Mouse (Mus musculus) cerebellum, adult 9-10 months (tissue): ENCODE results near the gene Eif4g3.

Source experiments
- DNase-seq: peaks from one replicate; pipeline ENCODE4 v3.0.0; 2022

The Eif4g3 gene

DNA sequence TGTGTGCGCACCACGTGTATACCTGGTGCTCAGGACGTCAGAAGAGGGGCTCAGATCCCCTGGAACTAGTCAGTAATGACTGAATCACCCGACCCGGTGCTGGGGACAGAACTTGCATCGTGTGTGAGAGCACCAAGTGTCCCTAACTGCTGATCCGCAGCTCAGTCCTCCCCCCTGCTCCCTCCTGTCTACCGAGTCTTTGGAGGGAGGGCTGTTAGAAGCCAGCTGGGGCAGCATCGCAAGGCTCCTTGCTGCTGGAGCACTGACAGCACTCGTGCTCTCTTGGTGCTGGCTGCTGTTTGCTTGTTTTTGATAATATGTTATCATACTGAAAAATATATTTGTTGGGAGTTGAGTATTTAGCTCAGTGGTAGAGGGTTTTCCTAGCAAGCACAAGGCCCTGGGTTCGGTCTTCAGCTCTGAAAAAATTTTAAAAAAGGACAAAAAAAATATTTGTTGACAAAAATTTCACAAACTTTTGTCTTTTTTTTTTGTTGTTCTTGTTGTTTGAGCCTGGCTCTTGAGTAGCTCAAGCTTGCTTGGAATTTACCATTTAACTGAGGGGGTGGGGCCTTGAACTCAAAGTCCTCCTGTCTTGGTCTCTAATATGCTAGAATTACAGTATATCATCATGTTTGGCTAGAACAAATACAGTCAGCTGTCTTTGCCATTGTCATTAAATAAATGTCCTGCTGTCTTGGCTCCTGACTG lies 72.2 kb downstream of the Eif4g3 start:
- DNase-seq: no peak

DNA sequence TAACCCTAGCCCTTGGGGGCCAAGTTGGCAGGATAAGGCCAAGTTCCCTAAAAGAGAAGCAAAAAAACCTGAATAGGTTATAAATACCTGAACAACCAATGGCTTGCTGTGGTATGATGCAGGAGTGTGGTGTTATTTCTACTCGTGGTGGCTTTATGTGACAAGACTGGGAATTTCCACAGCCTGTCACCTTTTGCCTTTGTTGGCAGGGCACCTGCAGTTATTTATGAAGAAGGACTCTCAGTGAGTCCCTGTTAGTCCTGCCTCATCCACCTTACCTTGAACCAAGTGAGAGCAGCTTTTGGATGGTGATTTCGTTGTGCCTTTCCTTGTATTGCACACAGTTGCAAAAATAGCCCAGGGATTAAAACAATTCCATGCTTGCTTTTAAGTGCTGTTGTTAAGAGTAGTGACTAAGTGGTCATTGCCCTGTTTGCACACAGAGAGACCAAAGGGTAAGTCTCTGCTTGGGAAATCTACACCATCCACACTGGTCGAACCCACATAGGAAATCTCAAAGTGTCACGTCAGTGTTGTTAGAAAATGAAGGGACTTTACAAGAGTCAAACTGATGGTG lies 72.9 kb downstream of the Eif4g3 start:
- DNase-seq: peak; percentile 77

DNA sequence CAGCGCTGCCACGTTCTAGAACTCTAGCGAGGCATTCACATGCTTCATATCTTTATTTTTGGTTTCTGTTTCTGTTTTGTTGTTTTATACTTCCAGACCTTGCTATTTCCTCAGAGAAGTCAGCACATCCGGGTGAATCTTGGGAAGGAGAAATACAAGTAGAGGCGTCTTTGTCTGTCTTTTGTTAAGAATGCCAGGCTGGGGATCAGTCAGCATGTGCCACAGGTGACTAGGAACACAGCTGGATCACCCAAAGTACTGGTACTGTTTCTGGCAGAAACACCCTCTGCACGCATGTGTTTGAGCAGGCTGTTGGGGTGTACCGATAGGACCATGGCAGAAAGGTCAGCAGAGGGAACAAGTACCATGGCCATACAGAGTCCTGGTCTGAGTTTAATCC lies 73.6 kb downstream of the Eif4g3 start:
- DNase-seq: no peak

DNA sequence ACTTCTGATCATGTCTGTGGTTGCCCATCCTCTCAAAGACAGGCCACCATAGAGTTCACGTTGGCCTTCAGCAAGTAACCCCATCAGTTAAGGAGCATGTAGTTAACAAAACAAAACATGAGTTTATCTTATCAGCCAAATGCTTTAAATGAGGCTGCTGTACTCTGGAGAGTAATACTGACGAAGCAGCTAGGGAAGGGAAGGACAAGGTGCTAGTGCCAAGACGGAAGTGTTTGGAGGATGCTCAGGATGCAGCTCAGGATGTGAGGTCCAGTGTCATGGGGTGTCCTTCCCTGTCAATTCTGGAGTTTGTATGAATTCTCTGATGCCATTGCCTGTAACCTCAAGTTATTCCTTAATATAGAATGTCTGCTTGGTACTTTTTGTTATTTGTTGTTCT lies 75.0 kb downstream of the Eif4g3 start:
- no peak for DNase-seq

DNA sequence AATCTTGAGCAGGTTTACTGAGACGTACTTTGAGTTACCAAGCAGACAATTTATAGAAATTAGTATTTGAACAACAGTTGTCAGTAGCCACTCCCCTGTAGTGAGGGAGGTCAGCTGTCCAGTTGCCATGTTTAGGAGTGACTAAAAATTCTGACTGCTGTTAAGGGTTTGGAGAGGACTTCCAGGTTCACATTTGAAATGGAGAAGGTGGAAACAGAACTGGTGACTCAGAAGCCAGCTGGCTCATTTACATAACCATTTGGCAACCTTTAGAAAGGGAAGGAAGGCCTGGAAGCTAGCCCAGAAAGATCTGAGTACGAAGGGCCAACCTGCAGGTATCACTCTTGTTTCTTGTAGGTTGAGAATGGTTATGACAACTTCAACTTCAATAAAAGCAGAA lies 75.8 kb downstream of the Eif4g3 start:
- peak; percentile 99 for DNase-seq

DNA sequence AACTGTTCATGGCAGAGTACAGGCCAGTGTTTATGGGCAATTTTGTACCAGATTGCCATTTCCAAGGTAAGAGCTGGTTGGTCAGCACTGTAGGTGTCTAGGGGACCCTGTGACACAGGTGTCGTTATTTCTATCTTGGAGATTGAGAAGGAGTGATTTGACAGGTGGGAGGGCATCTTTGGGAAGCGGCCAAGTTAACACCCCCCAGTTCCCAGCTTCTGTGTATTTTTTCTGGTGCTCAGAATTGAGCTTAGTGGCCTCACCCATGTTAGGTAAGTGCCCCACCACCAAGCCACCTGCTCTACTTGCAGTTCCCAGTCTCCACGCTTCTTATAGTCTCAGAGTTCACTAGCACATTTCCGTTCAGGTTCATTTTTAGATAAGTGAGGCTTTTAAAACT lies 76.5 kb downstream of the Eif4g3 start:
- DNase-seq: peak; percentile 58

DNA sequence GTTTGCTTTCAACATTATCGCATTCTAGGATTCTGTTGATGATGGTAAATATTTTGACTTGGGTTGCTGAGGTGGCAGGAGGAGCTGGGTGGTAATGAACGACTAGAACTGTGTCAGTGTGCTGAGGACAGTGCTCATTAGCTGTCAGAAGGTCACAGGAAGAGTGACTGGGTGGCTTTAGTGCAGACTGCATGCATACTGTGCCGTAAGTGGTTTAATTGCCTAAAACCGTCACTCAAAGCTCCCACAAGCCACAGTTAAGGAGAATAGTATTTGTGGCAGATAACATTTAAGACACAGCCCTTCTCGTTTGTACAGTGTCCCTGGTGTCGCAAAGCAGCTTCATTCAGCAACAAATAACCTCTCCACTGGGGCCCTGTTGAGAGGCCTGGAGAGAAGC lies 78.7 kb downstream of the Eif4g3 start:
- no peak for DNase-seq

DNA sequence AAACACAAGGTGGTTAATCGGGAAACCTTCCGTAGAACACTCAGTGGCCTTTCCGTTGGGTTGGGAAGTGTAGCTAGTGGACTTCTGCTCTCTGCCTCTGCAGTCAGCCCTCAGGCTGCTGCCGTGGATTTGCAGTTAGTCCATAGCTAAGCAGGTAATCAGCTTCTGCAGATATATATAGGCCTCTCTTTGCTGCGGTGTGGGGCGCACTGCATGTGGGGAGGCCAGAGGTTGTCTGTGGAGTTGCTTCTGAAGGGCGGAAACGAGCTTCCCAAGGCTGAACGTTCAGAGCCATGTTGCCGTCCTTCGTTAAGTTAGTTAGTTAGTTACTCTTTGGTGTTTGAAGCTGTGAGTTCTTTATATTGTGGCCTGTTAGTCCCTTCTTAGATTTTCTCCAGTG lies 80.3 kb downstream of the Eif4g3 start:
- no peak for DNase-seq

DNA sequence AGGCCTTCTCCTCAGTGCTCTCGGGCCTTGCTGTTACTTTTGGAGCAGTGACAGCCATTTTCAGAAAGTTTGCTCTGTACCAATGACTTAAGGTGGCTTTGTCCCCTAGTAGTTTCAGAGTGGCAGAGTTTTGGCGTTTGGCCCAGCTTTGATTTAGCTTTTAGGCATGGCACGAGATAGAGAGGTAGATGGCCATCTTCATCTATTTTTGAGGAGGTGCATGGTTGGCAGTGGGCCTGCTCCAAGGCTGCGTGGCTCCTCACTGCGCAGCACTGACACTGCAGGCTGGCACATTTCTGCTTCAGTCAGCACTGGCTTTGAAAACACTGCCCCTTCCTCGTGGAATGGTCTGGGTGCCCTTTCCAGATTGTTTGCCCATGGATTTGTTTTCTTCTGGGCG lies 80.7 kb downstream of the Eif4g3 start:
- DNase-seq: peak; percentile 64

DNA sequence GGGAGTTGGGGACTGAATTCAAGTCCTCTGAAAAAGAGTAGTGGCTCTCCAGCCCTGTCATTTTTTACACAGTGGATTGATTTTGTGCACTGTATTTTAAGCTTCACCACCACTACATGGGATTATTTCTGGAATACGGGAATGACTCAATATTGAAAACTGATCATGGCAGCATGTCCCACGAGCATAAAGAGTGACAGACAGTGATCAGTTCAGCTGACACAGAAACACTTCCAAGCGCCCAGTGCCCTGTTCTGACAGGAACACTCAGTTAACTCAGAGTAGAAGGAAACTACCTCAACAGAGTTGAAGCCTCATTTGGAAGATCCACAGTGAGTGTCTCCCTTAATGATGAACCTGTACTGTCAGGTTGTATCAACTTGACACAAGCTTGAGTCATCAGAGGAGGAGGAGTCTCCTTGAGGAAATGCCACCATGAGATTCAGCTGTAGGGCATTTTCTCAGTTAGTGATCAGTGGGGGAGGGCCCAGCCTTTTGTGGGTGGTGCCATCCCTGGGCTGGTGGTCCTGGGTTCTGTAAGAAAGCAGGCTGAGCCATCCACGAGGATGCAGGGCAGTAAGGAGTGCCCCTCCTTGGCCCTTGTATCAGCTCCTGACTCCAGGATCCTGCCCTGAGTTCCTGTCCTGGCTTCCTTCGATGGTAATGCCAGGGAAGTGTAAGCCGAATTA lies 82.2 kb downstream of the Eif4g3 start:
- DNase-seq: no peak

DNA sequence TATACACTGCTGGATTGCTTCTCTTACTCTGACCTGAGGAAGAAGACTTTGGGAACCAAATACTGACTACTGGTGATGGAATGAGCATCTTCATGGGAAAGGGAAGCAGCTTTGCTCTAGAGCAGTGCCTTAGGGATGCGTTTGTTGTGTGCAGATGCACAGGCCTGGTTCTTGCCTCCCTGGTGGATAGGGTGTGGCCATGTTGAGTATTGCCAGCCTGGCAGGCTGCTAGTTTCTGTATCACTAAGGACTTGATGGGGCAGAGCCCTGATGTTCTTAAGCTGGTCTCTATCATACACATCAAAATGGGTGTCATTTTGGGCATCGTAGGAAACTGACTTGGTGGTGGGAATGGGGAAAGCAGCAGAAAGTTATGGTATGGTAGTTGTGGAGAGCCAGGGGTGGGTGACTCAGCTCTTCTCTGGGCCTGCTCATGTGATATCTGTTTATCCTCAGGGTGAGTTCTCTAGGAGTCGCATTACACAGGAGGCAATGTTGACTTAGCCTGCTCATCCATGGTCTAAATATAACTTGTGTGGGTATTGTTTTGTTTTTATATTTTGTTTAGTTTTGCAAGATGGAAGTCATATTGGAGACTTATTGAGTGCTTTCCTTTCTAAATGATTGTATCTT lies 85.0 kb downstream of the Eif4g3 start:
- no peak for DNase-seq

DNA sequence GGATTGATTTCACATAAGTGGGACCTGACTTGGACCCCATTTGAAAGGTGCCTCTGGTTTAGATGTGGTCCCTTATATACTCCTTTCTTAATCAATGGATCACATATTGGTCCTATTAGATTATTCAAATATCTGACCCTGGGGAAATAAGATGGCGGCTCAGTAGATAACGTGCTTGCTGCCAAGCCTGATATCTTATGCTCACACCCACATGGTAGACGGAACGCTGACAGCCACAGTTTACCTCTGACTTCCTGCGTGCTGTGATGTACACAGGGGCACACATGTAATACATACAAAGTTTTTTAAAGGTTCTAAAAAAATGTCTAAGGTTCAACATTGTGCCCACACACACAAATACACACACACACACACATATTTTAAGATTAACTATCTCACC lies 86.4 kb downstream of the Eif4g3 start:
- no peak for DNase-seq

DNA sequence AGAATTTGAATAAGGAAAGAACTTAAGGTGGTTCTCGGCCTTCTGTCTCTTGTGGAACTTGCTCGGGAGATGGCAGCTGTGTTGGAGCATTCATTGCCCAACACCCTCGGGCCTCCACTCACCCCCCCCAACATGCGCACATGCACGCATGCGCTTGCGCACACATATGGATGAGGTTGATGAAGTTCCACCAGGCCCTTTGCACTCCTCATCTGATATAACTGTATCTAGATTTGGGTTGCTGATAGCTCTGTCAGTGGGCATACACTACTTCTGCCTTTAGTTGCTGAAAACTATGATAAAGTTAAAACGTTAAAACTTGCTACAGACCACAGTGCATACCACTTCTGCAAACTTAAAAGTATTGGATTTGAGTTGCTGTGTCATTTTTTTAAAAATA lies 89.6 kb downstream of the Eif4g3 start:
- no peak for DNase-seq

DNA sequence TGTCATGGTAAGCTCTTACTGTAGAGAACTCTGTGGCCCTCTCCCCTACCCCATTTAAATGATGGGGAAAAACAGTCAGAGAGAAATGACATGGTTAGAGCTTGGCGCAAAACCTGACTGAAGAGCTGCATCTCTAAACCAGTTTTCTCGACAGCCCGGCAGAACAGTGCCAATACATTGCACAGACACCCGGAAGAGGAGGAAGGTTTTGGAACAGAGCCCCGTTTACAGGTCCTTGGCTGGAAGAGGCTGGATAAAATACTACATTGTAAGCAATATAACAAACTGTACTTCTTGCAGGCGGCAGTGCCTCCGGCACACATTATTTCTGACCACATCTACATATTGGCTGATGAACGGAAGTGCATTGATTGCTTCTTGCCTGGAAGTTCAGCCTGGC lies 91.3 kb downstream of the Eif4g3 start:
- no peak for DNase-seq

DNA sequence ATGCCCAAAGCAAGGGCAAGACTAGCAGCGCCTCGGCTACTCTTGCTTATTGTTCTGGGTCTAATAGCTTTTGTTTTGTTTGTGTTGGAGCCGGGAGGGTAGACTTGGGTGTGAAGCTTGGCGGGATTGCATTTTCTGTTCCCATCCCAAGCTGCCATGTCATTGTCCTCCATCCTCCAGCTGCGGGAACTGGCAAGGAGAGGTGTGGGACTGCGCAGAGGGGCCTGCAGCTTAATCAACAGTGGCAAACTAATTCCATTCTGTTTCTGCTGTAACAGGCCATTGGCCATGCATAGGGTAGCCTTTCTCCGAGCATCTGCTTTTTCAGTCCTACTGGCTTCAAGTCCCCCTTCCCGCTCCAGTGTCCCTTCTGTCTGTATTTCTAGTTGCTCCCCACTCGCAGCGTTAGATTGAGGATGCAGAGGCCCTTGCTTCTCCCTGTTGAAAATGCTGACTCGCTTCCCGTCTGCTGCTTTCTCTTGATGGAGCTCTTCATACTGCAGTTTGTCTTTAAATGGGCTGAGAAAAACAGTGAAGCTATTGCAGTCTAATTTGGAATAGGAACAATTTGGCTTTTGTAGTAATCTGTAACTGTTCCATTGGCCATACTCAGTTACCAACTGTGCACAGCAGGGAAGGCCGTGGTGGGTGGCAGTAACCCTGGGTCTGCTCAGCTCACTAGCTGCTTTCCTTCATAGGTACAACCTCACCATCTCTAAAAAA lies 92.2 kb downstream of the Eif4g3 start:
- DNase-seq: no peak

DNA sequence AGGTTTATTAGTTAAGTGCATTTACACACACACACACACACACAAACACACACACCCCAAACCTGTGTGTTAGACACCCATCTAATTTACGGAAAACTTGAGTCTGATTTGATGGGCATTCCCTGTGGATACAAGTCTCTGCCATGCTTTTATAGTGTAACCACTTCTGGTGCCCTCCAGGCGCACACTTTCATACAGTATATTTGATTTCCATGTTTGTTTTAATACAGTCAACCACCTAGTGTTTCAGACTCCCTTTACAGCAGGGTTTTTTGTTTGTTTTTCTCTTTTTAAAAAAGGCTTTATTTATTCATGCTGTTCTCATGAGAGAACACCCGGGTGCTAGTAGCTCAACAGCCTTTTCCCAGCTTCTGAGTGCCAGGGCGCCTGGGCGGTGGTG lies 94.1 kb downstream of the Eif4g3 start:
- no peak for DNase-seq

DNA sequence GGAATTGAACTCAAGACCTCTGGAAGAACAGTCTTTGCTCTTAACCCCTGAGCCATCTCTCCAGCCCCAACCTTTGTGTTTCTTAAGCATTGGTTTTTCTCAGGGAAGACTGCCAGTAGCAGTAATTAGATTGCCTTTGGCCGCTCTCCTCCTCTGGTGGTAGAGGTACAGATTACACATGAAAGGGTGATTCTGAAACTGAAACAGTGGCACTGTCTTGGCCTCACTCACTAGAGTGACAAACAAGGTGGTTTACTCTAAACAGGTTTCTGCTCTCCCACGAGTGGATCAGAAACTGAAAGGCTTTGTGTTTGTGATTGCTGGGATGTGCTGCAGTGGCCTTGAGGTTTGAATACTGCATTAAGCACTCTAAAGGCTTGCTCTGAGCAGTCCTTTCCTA lies 96.7 kb downstream of the Eif4g3 start:
- DNase-seq: no peak

DNA sequence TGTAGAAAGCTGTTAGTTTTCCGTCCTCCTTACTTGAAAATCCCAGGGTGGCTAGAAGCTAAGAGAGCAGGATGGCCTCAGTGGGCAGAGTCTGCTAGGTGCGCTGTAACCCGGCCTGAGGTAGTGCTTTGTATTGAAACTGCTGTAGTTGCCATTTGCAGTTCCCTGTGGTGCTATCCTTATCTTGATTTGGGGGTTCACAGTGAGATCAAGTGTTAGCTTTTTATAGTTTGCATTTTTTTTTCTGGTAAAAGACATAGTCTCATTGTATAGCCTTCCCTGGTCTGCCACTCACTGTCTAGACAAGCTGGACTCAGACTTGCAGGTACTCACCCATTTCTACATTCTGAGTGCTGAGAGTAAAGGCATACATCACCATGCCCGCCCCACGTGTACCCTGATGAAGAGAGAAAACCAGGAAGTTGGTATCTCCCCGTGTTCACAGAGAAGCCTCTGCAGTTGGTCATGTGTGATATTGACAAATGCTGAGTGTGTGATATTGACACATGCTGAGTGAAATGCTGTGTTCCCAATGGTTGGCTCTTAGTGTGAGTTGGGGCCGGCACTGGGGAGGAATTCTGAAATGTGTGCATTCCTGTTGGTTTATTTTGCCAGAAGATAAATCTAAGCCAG lies 98.9 kb downstream of the Eif4g3 start:
- no peak for DNase-seq

DNA sequence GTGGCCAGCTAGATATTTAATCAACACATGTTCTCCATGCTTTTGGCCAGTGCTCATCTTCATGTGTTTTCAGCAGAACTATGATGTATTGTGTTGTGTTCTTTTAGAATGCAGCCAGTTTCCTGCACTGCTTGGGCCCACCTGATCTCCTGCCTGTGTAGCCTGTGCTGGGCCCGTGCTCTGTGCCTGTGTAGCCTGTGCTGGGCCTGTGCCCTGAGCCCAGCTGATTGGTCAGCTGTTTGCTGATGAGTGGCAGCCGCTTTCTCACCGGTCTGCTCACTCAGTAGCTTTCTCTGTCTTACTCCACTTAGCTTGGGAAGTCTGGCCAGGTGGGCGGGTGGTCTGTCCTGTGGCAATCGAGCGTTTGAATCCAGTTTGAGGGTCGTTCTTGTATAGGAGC lies 107.6 kb downstream of the Eif4g3 start:
- DNase-seq: no peak

DNA sequence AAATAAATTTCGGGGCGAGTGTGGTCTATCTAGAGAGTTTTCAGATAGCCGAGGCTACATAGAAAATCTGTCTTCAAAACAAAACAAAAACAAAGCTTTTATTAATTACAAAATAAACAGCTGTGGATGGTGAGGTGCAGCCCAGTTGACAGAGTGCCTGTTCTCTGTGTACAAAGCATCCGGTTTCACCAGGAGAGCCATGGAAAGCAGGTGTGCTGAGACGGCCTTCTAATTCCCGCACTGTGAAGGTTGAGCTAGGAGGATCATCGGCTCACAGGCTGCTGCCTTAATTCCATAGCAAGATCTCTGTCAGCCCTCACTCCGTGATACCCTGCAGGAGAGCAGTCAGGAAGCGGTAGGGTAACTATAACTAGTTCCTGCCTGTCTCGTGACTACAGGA lies 109.0 kb downstream of the Eif4g3 start:
- no peak for DNase-seq

DNA sequence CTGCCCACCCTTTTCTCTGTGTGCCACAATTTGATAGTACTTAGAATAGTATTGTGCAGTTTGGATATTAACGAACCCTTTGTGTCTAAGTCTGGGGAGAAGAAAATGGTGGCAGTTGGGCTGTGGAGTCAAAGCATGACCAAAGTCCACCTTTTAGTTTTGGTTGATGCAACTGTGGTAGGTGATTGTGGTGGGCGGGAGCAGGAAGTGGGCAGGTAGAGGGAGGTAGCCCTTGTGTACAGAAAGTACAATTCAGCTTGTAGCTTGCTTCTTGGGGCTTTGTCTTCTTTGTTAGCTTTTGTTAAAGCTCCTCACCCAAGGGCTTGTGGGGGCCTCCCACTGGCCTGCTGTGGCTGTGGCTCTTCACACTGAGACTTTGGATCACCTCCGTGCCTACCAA lies 109.6 kb downstream of the Eif4g3 start:
- no peak for DNase-seq

DNA sequence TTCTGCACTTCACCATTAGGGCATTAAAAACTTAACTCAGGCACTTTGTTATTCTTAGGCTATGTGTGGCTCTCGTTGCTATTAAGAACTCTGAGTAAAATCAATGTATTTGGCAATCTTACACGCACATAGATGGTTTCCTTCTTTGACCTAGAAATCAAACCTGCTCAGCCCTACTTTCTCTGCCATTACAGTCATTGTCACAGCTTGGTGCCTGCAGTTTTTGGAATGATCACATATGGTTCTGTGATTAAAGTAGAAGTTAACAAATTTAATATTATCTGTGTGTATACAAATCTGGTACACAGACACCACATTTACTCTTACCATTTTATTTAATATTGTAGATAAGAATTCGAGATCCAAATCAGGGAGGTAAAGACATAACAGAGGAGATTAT lies 112.1 kb downstream of the Eif4g3 start:
- peak; percentile 59 for DNase-seq
